Mouse (Mus musculus) CD8-positive naive resting alpha-beta T cell, adult 57 days (primary cell): Measurements from ENCODE around the gene Olfr303. TPM values are rescaled to one million over a fixed set of nuclear protein-coding genes. Genes with fewer than 3 reads are reported as not detected.

Experiments used
- total RNA-seq: library from RNA; stranded (reverse); gene quantifications from one replicate; pipeline ENCODE4 v1.2.4, GENCODE M21; 2023

Gene Olfr303
- total RNA-seq: not detected

DNA sequence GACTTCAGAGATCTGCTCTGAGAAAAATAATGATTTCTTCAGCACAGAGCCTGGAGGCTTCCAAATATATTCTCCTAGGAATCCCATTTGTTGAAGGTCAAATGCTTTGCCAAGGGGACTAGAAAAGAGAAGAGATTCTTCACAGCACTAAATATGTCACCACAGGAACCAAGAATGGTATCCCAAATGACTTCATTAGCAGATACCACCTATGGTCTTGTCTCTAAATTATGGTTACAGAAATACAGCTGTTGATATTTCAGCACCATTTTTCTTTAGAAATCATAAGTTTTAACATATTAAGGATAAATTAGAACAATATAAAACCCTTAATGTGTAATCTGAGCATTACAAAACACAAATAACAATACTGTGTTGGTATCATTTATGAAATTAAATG lies at the start of gene Olfr303:
TSS of gene Olfr303 (minus strand) at position 101 of the 400 bp plus-strand sequence.

DNA sequence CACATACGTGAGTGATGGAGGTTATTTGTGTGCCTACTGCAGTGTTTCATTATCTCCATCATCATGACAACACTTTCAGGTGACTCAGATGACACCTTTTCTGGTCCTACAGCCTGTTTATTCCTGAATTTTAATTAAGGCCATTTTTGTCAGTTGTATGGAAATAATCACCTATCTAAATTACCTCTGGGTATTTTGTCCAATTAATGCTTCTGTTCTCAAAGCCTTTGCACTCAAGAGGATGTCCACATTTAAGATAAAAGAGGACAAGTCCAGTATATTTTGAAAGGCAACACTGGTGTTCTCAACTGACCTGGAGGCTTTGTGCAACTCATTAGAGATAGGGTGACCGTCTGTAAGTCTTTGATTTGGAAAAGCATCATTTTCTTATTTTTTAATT lies 6.0 kb upstream of the Olfr303 start, which contains the start of gene Olfr301:
TSS of gene Olfr301 (plus strand) at position 301 of the 400 bp plus-strand sequence.

DNA sequence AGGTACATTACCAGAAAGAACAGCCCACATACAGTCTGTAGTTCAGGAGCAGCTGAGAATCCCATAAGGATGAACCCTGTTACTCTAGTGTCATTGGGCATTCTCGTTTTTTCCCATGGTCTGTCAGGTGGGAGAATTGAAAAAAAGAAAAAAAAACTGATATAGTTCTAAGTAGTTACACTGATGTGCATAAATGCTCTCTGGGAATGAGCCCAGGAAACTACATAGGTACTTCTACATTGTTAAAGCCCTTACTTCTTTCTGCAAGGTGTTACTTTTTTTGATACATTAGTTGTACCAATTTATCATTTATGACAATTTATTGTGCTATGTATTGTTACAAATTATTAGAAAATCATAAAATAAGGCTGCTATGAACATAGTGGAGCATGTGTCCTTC lies 11.0 kb downstream of the Olfr303 start, which contains the start of gene Olfr304:
TSS of gene Olfr304 (minus strand) at position 101 of the 400 bp plus-strand sequence.

DNA sequence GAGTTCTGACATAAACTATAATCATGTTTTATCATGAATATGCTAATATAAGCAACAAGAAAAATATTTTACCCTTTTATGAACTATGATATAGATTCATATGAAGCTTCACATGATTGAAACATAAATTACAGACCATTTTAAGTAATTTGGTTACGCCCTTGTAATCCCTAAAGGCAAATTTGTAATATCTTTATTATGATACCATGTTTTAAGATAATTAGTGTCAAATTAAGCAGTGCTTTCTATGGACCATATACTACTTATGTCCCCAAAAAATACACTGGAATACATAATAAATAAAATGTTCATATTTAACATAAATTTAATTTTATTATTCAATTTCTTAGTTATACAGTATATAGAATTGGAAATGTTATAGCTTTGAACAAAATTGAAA lies 30.8 kb downstream of the Olfr303 start, which contains the start of gene Olfr305:
TSS of gene Olfr305 (minus strand) at position 101 of the 400 bp plus-strand sequence.

Other genes with a start within 250 kb of the Olfr303 start
- gene Vmn2r75, start 226.0 kb downstream of the Olfr303 start, total RNA-seq: not detected
- not detected for gene Vmn2r76, start 151.5 kb downstream of the Olfr303 start, total RNA-seq
- not detected for gene Olfr310, start 120.6 kb downstream of the Olfr303 start, total RNA-seq
- gene Olfr309, start 84.1 kb downstream of the Olfr303 start, total RNA-seq: not detected
- gene Olfr308, start 72.2 kb downstream of the Olfr303 start, total RNA-seq: not detected
- not detected for gene Olfr307, start 60.2 kb downstream of the Olfr303 start, total RNA-seq
- gene Olfr305, start 30.9 kb downstream of the Olfr303 start, total RNA-seq: not detected
- gene Olfr304, start 11.1 kb downstream of the Olfr303 start, total RNA-seq: not detected
- gene Olfr301, start 6.1 kb upstream of the Olfr303 start, total RNA-seq: not detected
- not detected for gene Olfr299, start 62.1 kb upstream of the Olfr303 start, total RNA-seq
- not detected for gene Olfr298, start 94.7 kb upstream of the Olfr303 start, total RNA-seq
- gene Olfr297, start 122.2 kb upstream of the Olfr303 start, total RNA-seq: not detected
- not detected for gene Olfr295, start 186.1 kb upstream of the Olfr303 start, total RNA-seq
- not detected for gene Olfr294, start 218.9 kb upstream of the Olfr303 start, total RNA-seq